Mouse (Mus musculus) hindbrain, embryonic 16.5 days (tissue): ENCODE data around the gene Cib3. TPM values are rescaled to one million over a fixed set of nuclear protein-coding genes. Genes with fewer than 3 reads are reported as not detected.

Experiments
- ATAC-seq: fragments of 200-750 bp; cut with Nextera tagmentation; 2 replicates; pipeline ENCODE4 v1.8.0; 2017; ENCODE audit warnings: moderate TSS enrichment, moderate library complexity
- H3K27ac ChIP-seq: fragments of 300-500 bp; sonication (generic); 2 replicates; pipeline ENCODE4 v1.5.1; 2014; ENCODE audit warnings: low read depth, mild to moderate bottlenecking, control low read depth, low read length, moderate library complexity
- H3K27me3 ChIP-seq: fragments of 300-500 bp; sonication (generic); replicated peaks from 2 replicates; pipeline ENCODE4 v1.6.1; 2014; ENCODE audit warnings: low read length; ENCODE audit not compliant: control insufficient read depth, insufficient read depth
- H3K36me3 ChIP-seq: fragments of 300-500 bp; sonication (generic); 2 replicates; pipeline ENCODE4 v1.6.1; 2014; ENCODE audit warnings: mild to moderate bottlenecking, low read length, moderate library complexity, mixed read lengths; ENCODE audit not compliant: control insufficient read depth, insufficient read depth
- H3K4me1 ChIP-seq: fragments of 300-500 bp; sonication (generic); 2 replicates; pipeline ENCODE4 v1.6.1; 2014; ENCODE audit warnings: low read depth, low read length; ENCODE audit not compliant: control insufficient read depth, insufficient read depth
- H3K4me2 ChIP-seq: fragments of 300-500 bp; sonication (generic); 2 replicates; pipeline ENCODE4 v1.6.1; 2014; ENCODE audit warnings: mild to moderate bottlenecking, low read length, control low read depth, moderate library complexity
- H3K4me3 ChIP-seq: fragments of 300-500 bp; sonication (generic); 2 replicates; pipeline ENCODE4 v1.5.1; 2014; ENCODE audit warnings: mild to moderate bottlenecking, low read length, control low read depth, moderate library complexity
- H3K9ac ChIP-seq: fragments of 300-500 bp; sonication (generic); 2 replicates; pipeline ENCODE4 v1.6.1; 2014; ENCODE audit warnings: low read depth, mild to moderate bottlenecking, control low read depth, low read length, moderate library complexity
- H3K9me3 ChIP-seq: fragments of 300-500 bp; sonication (generic); 2 replicates; pipeline ENCODE4 v1.6.1; 2014; ENCODE audit warnings: mild to moderate bottlenecking, low read length, moderate library complexity; ENCODE audit not compliant: control insufficient read depth
- WGBS: fragments of 180-500 bp; shearing (Covaris S2); extraction: QIAGEN DNeasy Blood & Tissue Kit; methylation state at CpG from one replicate; pipeline ENCODE4 v1.1.7; 2014; 5-methylcytosine and 5-hydroxymethylcytosine counted together
- polyA plus RNA-seq: library from polyadenylated mRNA; unstranded; fragments of >200 nt; fragmentation: Nextera tagmentation; extraction: Ambion mirVana; gene quantifications from 2 replicates; pipeline ENCODE4 v1.2.1, GENCODE M21; 2015

Cib3 gene
- polyA plus RNA-seq = not detected in 2 replicates

GRCm38 (mm10) chr8:72212751-72213150 is at the start of gene Cib3:
Cib3 (minus strand) TSS chr8:72212837.
- Histone ChIP-seq H3K27ac (no peak within 1 kb of the TSS), H3K27me3 (peaks cover 2% of the 10 kb centered on the region; the same call in 1 of the 2 replicates), H3K4me3 (no peak within 1 kb of the TSS), H3K36me3 (no peaks in the 10 kb centered on the region), H3K9me3 (no peaks in the 10 kb centered on the region), H3K4me2 (no peak within 1 kb of the TSS), H3K4me1 (no peaks in the 10 kb centered on the region), H3K9ac (no peak within 1 kb of the TSS)
- no peak for ATAC-seq
- WGBS = 56% methylated on average over 4 of the region's 4 CpGs

- Histone ChIP-seq H3K4me2 (no peak overlapping the region), H3K27me3 (no peaks in the 10 kb centered on the region), H3K4me3 (no peak overlapping the region), H3K9ac (no peak overlapping the region), H3K27ac (no peak overlapping the region), H3K9me3 (no peaks in the 10 kb centered on the region), H3K36me3 (no peaks in the 10 kb centered on the region), H3K4me1 (no peaks in the 10 kb centered on the region)
- 53% methylated on average over 5 of the region's 5 CpGs for WGBS
- ATAC-seq = no peak
Measured at GRCm38 (mm10) chr8:72261872-72262271, 49.2 kb upstream of the Cib3 start.

- ATAC-seq = no peak
- H3K36me3 ChIP-seq = no peaks in the 10 kb centered on the region
- no peaks in the 10 kb centered on the region for H3K4me1 ChIP-seq
- no peaks in the 10 kb centered on the region for H3K9me3 ChIP-seq
- no peaks in the 10 kb centered on the region for H3K27me3 ChIP-seq
- H3K27ac ChIP-seq = no peak overlapping the region
- no peak overlapping the region for H3K4me3 ChIP-seq
- no peak overlapping the region for H3K4me2 ChIP-seq
- no peak overlapping the region for H3K9ac ChIP-seq
Measured at GRCm38 (mm10) chr8:72261431-72261830, 48.8 kb upstream of the Cib3 start.

GRCm38 (mm10) chr8:72261019-72261418 is 48.4 kb upstream of the Cib3 start:
- H3K9me3 ChIP-seq = no peaks in the 10 kb centered on the region
- peak; percentile 67; the same call in 1 of the 2 replicates for ATAC-seq
- H3K4me1 ChIP-seq = no peaks in the 10 kb centered on the region
- no peak overlapping the region for H3K27ac ChIP-seq
- no peak overlapping the region for H3K9ac ChIP-seq
- no peak overlapping the region for H3K4me2 ChIP-seq
- H3K27me3 ChIP-seq = no peaks in the 10 kb centered on the region
- WGBS = 33% methylated on average over 2 of the region's 2 CpGs
- peaks cover under 1% of the 10 kb centered on the region; the same call in 1 of the 2 replicates for H3K36me3 ChIP-seq
- H3K4me3 ChIP-seq = no peak overlapping the region

GRCm38 (mm10) chr8:72260585-72260984 is 47.9 kb upstream of the Cib3 start:
- Histone ChIP-seq H3K36me3 (peaks cover 4% of the 10 kb centered on the region), H3K9ac (no peak overlapping the region), H3K9me3 (no peaks in the 10 kb centered on the region), H3K4me3 (no peak overlapping the region), H3K27ac (no peak overlapping the region), H3K4me1 (no peaks in the 10 kb centered on the region), H3K27me3 (no peaks in the 10 kb centered on the region), H3K4me2 (no peak overlapping the region)
- WGBS = 55% methylated on average over 4 of the region's 4 CpGs
- no peak for ATAC-seq

- ATAC-seq = no peak
- Histone ChIP-seq H3K4me2 (no peak overlapping the region), H3K27ac (no peak overlapping the region), H3K4me1 (no peaks in the 10 kb centered on the region), H3K27me3 (no peaks in the 10 kb centered on the region), H3K9ac (no peak overlapping the region), H3K9me3 (no peaks in the 10 kb centered on the region), H3K4me3 (no peak overlapping the region), H3K36me3 (peaks cover 11% of the 10 kb centered on the region)
- WGBS = 79% methylated on average over 2 of the region's 2 CpGs
Measured at GRCm38 (mm10) chr8:72259862-72260261, 47.2 kb upstream of the Cib3 start.

- H3K4me3 ChIP-seq = no peak overlapping the region
- H3K27ac ChIP-seq = no peak overlapping the region
- no peak for ATAC-seq
- no peaks in the 10 kb centered on the region for H3K9me3 ChIP-seq
- no peak overlapping the region for H3K9ac ChIP-seq
- H3K4me1 ChIP-seq = no peaks in the 10 kb centered on the region
- 94% methylated on average over 1 of the region's 1 CpGs for WGBS
- H3K36me3 ChIP-seq = peaks cover 14% of the 10 kb centered on the region
- no peak overlapping the region for H3K4me2 ChIP-seq
- H3K27me3 ChIP-seq = no peaks in the 10 kb centered on the region
Measured at GRCm38 (mm10) chr8:72257902-72258238, 45.2 kb upstream of the Cib3 start.

- ATAC-seq = peak; percentile 51; the same call in 1 of the 2 replicates
- WGBS = 52% methylated on average over 7 of the region's 7 CpGs
- Histone ChIP-seq H3K4me1 (no peaks in the 10 kb centered on the region), H3K27me3 (no peaks in the 10 kb centered on the region), H3K36me3 (peaks cover 19% of the 10 kb centered on the region), H3K4me3 (no peak overlapping the region), H3K9me3 (no peaks in the 10 kb centered on the region), H3K9ac (peak overlapping the region; percentile 13; the same call in 1 of the 2 replicates), H3K27ac (no peak overlapping the region), H3K4me2 (no peak overlapping the region)
Measured at GRCm38 (mm10) chr8:72257171-72257901, 44.7 kb upstream of the Cib3 start.

GRCm38 (mm10) chr8:72244610-72245009 is 32.0 kb upstream of the Cib3 start:
- no peaks in the 10 kb centered on the region for H3K9me3 ChIP-seq
- peaks cover 18% of the 10 kb centered on the region for H3K4me1 ChIP-seq
- H3K4me2 ChIP-seq = no peak overlapping the region
- H3K4me3 ChIP-seq = no peak overlapping the region
- no peak overlapping the region for H3K27ac ChIP-seq
- H3K36me3 ChIP-seq = peaks cover 4% of the 10 kb centered on the region; the same call in 1 of the 2 replicates
- 76% methylated on average over 2 of the region's 2 CpGs for WGBS
- ATAC-seq = no peak
- no peaks in the 10 kb centered on the region for H3K27me3 ChIP-seq
- H3K9ac ChIP-seq = no peak overlapping the region
